Mouse (Mus musculus) kidney, postnatal 25 days (tissue): ENCODE data around the gene Rnf220.

Source experiments
- DNase-seq, 2 experiments: peaks; one replicate each; pipeline ENCODE4 v3.0.0; 2021; ENCODE audit warnings: mixed read lengths in 2 of 2

The Rnf220 gene

DNA sequence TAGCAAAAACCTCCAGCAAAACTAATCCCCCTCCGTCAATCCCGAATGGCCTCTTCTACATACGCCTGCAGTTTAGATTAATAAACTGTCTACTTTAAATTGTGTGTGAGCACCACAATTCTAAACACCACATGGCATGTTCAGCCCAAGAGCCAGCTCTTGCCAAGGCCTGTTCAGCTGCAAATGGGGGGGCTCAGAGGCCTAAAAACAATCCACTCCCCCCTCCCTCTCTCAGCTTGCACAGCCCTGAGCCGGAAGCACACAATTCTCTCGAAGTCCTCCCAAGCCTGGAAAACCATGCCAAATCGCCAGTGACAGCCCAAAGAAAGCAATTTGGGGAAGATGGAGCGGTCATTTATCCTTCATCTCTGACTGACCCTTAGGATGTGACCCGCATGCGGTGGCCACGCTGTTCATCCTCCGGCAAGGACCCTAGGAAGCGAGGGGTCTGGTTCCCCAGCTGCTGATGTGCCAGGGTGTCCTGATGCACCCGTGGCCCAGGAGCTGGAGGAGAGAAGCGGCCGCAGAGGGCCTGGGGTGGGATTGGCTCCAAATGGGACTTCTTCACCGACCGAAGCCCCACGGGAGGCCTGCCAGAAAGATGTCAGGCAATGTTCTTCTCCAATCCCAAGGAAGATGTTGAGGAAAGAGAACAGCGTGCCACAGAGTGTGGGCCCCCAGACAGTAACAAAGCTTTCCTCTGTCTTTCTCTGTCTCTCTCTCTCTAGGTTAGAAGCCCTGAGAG, 199.8 kb downstream of the Rnf220 start:
- no peak for DNase-seq

DNA sequence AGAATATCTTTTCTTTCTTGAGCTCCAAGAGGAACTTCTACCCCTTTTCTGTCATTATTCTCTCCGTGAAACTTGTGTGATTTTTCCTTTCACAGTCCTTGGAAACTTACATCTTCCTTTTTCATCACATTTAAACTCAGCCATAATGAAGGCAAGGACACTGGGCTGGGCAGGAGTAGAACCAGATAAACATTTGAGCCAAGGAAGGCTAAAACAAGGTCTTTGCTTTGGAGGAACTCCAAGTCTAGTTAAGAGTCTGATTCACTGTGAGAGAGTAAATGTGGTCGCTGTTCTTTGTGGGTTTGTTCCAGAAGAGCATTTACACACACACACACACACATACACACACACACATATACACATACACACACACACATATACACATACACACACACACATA, 205.2 kb downstream of the Rnf220 start:
- DNase-seq, result no peak

GRCm38 (mm10) chr4:117288927-117289801, 207.7 kb downstream of the Rnf220 start:
- peak; percentile 81 to 91 for DNase-seq

DNA sequence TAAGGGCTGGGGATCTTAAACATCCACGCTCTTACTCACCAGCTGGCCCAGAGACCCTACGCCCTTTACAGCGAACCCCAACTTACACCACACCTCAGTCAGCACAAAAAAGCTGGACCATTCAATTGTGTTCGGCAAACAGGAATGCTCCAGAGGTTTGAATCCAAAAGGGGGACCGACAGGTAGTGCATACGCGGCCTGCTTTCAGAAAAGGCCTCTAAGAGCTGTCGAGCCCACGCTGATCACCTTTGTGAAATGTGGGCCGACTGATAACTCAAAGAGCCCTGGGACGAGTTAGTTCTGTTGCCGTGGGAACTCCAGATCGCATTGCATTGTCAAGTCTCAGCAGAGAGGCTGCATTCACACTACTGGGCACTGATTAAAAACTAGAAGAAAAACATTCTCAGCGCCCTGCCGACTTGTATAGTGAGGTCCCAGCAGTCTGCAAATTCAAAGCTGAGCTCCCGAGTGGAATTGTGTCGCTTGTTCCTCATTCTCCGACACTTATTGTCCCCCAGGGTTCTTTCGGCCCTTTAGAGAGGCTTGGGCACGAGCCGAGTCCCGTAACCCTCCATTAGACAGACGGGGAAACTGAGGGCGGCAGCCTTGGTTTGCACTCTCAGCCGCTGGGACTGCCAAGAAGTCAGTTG, 208.4 kb downstream of the Rnf220 start:
- no peak for DNase-seq

- no peak for DNase-seq
Measured at GRCm38 (mm10) chr4:117284363-117284762, 212.5 kb downstream of the Rnf220 start.

DNA sequence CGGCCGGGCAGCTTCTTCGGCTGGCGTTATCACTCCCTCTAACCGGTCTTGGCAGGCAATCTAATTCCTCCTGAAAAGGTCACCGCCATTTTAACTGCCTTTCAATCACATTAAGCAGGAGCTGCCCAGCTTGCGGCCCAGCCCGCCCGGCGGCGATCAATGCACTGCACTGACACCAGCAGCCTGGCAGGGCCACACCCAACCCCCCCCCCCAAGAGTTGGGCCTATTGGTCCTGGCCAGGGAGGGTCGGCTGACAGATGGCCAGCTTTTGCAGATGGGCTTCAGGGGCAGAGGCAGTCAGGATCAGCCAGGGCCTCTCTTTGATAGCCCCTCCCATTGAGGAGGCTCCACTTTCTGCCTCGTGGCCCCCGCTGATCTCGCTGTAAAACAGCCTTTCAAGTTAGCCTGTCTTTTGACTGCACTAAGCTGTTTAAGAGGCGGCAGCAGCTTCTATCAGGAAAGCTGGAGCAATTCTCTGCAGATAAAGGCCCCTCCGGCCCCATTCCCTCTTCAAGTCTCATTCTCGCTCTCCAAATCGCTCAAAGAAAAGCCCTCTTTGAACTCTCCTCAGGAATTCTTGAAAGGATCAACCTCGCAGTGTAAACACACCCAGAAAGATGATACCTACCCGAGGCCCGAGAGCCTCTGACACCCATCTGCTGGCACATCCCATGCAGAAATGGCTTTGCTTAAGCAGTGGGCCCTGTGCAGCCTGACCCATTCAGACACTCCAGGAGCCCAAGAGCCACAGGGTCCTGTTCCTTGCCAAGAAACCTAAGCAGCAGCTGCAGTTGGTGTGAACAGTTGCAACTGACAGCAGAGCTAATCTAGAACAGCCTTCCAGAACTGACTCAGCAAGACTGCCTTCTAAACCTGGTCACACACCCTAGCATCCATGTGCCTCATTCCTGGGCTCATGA, 213.3 kb downstream of the Rnf220 start:
- DNase-seq, result no peak

- no peak for DNase-seq
Measured at GRCm38 (mm10) chr4:117281090-117281845, 215.6 kb downstream of the Rnf220 start.

GRCm38 (mm10) chr4:117280397-117280930, 216.4 kb downstream of the Rnf220 start:
- no peak for DNase-seq

- DNase-seq, result no peak
Measured at GRCm38 (mm10) chr4:117279253-117279642, 217.6 kb downstream of the Rnf220 start.

DNA sequence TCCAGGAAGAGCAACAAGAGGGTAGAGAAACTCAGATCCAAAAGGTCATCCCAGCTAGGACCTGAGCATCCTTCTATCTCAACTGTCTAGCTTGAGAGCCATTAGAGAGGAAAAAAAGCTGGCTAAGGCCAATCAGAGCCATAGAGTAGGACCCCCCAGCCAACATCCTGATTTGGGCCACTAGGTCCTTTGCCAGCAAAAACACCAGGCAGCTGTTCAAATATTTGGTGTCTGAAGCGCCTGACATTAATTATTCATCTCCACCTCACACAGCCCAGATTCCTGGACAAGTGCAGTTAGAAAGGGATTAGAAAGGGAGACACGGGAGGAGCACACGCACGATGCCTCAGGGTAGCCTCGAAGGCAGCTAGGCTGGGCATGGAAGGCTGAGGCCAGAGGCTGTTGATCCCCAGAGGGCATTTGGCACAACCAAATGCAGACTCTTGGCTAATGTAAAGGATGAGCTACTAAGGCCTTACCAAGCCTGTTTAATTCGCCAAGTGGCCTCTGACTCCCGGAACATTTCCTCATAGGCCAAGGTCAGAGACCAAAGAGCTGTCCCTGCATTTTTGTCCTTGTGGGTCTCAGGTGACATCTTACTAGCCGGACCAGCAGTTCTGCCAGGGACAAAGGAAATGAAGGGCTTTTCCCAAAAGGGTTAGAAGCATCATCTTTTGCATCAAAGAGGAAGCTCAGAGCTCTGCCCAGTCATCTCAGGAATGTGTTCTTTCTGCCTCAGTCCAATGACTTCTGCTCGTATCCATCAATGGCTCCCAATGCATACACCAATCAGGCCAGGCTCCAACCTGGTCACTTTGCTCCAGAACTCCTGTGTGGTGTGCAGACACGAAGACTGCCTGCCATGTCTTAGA, 218.2 kb downstream of the Rnf220 start:
- DNase-seq, result no peak

- no peak for DNase-seq
Measured at GRCm38 (mm10) chr4:117277687-117278086, 219.2 kb downstream of the Rnf220 start.

GRCm38 (mm10) chr4:117277021-117277420, 219.8 kb downstream of the Rnf220 start:
- no peak for DNase-seq

DNA sequence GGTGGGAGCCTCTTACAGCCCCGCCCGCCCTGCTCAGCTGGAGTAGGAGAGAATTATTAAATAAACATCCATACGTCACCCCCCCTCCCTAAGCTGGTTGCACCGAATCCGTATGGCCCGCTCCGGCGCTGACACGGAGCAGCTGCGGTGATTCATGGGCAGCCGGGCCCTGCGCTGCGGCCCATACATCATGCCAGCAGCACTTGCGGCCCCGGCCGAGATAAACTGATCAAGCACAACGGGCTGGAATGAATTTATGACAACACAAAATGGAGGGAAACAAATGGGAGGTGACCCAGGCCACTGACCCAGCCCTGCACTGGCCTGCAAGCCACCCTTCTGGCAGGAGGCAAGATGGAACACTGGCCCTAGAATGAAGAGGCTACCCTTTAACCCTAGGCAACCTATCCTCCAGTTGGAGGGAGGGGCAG, 220.6 kb downstream of the Rnf220 start:
- peak in 1 of 2 experiments; percentile 56 for DNase-seq

GRCm38 (mm10) chr4:117274720-117275119, 222.1 kb downstream of the Rnf220 start:
- DNase-seq, result no peak

- peak in 1 of 2 experiments; percentile 62 for DNase-seq
Measured at GRCm38 (mm10) chr4:117272459-117272858, 224.4 kb downstream of the Rnf220 start.

DNA sequence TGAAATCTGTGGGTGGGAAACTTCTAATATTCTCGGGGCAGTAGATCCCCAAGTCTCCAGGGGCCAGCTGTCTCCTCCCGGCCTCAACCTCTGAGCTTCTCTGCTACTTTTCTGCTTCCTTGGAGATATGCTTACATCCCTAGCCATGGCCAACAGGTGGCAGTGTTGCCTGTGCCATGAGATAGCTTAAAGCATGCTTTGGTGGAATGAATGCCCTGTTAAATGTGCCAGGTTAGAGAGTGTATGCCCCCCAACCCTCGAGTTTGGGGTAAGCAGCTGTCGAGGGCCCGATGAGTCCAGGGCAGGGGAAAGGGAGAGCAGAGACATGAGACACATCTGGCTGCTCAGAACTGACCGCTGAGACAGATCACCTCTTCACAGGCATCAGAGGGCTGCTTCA, 226.6 kb downstream of the Rnf220 start:
- DNase-seq, result peak; percentile 75 to 87

GRCm38 (mm10) chr4:117267831-117268437, 228.9 kb downstream of the Rnf220 start:
- DNase-seq, result no peak

DNA sequence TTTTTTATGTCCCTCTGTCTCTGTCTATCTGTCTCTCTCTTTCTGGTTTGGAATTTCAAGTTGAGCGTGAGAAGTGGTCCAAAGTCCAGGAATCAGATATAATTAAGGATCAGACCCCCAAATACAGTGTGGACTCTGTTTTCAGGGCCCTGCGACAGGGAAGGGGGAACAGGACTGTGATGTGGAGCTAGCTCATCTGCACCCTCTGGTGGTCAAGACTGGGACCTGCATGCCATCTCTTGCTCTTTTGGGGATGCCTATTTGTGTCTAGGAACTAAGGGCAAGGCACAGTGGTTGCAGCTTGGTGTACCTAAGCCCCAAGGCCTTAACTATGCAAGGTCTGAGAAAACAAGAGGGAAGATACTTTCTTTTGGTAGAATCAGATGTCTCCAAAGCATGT, 229.6 kb downstream of the Rnf220 start:
- peak; percentile 74 to 85 for DNase-seq

DNA sequence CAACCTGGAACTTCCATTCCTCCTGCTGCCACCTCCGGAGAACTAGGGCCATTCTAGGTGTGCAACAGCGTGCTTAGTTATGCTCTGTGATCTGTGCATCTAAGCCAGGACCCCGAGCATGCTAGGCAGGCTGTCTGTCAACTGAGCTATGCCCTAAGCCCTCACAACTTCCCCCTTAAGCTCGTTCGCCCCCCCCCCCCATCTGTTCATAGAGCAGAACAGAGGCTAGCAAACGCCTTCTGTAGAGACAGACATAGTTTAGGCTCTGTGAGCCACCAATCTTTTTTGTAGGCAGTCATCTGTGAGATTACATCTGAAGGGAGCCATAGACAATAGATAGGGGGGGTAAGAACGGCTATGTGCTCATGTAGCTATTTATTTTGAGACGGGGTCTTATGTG, 233.9 kb downstream of the Rnf220 start:
- no peak for DNase-seq
